Mouse (Mus musculus): ENCODE data around the gene 1700016C15Rik.

1700016C15Rik gene

DNA sequence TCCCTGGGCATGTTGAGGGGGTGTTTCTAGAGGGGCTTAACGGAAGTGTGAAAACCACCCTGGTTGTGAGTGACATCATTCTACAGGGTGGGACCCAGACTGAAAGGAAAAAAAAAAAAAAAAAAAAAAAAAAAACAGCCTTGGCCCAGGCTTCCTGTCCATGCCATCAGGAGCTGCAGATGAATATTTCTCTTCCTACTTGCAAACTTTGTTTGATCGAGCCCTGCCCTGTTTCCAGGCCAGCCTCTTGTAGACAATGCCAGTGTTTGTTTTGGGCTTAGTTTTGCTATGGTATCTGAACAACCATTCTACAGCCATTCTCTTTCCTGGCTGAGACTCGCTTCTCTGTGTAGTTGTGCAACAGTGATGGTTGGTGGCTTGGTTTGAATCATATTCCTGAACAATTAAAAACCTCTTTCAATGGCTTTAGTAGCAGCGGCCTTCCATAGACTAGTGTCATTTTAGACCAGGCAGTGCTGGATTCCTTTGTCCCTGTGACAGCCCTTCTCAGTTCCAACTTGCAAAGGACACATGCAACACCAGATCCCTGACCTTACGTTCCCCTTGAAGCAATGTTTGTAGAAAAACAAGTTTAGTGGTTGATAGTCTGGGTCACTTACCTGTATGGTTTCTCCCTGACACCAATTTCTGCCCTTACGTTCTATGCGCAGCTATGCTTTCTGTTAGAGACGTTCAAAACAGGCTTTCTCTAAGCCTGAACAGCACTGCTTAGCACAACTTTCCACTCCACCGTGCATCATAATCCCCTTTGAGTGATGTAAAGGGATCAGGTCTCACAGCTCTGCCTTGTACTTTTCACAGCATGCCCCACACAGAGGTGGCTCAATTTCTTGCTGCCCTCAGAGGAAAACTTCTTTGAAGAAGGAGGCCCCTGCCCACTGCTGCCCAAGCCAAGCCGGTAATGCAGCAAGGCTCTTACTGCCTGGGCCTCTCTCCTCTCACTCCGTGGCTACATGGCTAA, at the start of gene 1700016C15Rik:
TSS of gene 1700016C15Rik (plus strand) at position 772 of the 982 bp plus-strand sequence.
- CTCF ChIA-PET, result no interaction called here

DNA sequence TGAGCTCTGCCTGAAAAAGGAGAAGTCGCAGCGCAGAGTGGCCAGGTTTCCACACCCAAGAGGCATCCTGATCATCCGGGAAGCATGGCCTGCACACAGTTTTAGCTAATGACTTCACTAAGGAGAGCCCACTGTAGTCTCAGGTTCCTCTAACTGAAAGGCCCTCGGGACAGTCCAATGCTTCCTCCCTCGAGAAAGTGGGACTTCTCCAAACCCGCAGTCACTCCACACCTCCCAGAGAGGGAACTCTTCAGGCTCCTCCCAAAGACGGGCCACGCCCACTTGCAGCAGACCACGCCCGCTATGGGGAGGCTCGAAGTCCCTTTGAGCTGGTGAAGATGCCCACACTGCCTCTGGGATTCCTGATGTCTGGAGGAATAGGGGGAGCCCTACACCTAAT, 48.4 kb upstream of the 1700016C15Rik start:
- CTCF ChIA-PET, result interaction anchor here (0.6 kb wide), 1 partner anchor 416 kb away, joined by 6 read pairs; no protein-coding TSS in a partner anchor

GRCm38 (mm10) chr1:177683931-177684836, 45.4 kb upstream of the 1700016C15Rik start:
- CTCF ChIA-PET, result interaction anchor here (0.6 to 1.9 kb wide), 4 partner anchors 17 to 359 kb away, joined by 3 to 20 read pairs (median 4); no protein-coding TSS in a partner anchor

DNA sequence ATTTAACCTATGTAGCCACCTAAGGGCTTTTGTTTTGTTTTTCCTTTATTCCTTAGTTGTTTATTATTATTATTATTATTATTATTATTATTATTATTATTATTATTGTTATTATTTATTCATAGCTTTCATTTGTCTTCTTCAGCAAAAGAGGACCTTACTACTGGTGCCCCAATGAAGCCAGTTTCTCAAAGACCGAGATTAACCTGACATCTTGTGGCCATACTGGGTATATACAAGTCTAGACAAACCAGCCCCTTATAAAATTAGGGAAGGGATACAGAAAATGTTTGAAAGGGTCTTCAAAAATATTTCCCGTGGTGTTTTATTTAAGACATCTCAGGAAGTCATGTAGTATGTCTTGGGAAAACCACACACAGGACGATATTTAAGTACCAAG, 44.7 kb upstream of the 1700016C15Rik start:
- CTCF ChIA-PET, result interaction anchor here (0.6 to 1.9 kb wide), 5 partner anchors 18 to 360 kb away, joined by 3 to 20 read pairs (median 4); no protein-coding TSS in a partner anchor

GRCm38 (mm10) chr1:177686137-177686536, 43.5 kb upstream of the 1700016C15Rik start:
- CTCF ChIA-PET, result no interaction called here

- CTCF ChIA-PET, result interaction anchor here (0.5 kb wide), 1 partner anchor 299 kb away, joined by 11 read pairs; no protein-coding TSS in a partner anchor
Observed at GRCm38 (mm10) chr1:177686982-177687381, 42.6 kb upstream of the 1700016C15Rik start.

- CTCF ChIA-PET, result no interaction called here
Observed at GRCm38 (mm10) chr1:177692491-177692890, 37.1 kb upstream of the 1700016C15Rik start.

- CTCF ChIA-PET, result no interaction called here
Observed at GRCm38 (mm10) chr1:177693486-177694252, 35.9 kb upstream of the 1700016C15Rik start.

DNA sequence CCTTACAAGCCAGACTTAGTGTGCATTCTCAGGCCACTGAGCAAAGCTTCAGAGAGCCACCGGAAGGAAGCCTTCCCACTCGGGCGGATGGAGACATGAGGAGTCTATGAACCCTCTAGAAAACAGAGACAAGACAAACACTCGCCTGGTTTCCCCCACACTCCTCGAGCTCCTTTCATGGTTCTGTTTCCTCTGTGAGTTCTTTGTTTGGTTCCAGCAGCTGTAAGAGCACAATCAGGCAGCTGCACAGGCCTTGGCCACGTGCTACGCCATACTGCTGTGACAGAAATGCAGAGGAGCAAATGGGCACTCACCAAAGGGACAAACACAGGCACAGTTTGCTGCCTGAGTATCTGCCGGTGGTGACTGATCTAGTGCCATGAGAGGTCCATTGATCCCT, 29.1 kb upstream of the 1700016C15Rik start:
- CTCF ChIA-PET, result no interaction called here

DNA sequence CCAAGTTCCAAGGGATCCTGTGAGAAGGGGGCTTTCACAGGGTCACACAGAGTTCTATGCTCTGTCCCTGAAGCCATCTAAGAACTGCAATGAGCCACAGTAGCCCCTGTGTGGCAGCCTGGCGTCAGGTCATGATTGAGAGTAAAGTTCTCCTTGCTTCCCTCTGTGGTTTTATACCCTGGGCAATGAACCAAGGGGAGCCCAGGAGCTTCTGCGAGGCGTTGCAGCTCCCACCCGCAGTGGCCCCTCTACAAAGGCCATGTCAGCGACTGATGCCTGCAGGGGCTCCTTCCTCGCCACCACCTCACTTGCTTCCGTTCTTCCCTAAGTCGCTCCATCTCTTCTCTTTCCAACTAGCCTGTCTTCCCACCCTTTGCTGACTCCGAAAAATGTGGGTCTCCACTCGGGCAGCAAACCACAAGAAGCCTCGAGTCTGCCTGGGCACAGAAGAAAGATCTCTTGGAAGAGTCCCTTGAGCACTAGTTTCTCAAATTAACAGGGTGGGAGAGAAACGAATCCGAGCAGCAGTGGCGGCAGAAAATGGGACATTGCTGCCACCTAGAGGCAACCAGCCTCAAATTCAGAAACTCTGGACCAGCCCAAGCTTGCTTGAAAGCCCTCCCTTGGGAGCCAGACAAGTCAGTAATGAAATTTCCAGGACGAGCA, 27.0 kb upstream of the 1700016C15Rik start:
- CTCF ChIA-PET, result no interaction called here

GRCm38 (mm10) chr1:177703147-177703807, 26.3 kb upstream of the 1700016C15Rik start:
- CTCF ChIA-PET, result no interaction called here

DNA sequence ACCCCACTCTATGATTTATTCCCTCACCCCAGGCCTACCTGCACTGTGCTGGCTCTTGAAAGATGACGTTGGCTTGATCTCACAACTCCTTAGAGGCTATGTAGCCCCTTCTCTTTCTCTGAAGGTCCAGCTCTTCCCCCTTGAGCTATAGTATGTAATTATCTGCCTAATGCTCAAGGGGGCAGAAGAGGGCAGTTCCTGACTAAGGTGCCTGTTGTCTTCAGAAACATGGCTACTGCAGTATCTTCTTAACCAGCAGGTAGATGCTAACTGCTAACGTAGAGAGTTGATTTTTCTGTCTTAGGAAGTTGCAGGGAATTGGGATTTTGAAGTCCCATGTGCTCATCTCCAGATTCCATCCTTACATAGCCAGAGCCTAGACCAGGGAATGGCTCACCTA, 24.4 kb upstream of the 1700016C15Rik start:
- CTCF ChIA-PET, result no interaction called here

- CTCF ChIA-PET, result no interaction called here
Observed at GRCm38 (mm10) chr1:177707571-177707970, 22.0 kb upstream of the 1700016C15Rik start.

GRCm38 (mm10) chr1:177708583-177709055, 21.0 kb upstream of the 1700016C15Rik start:
- CTCF ChIA-PET, result no interaction called here

- CTCF ChIA-PET, result no interaction called here
Observed at GRCm38 (mm10) chr1:177711000-177711399, 18.6 kb upstream of the 1700016C15Rik start.

GRCm38 (mm10) chr1:177711418-177711817, 18.2 kb upstream of the 1700016C15Rik start:
- CTCF ChIA-PET, result no interaction called here

DNA sequence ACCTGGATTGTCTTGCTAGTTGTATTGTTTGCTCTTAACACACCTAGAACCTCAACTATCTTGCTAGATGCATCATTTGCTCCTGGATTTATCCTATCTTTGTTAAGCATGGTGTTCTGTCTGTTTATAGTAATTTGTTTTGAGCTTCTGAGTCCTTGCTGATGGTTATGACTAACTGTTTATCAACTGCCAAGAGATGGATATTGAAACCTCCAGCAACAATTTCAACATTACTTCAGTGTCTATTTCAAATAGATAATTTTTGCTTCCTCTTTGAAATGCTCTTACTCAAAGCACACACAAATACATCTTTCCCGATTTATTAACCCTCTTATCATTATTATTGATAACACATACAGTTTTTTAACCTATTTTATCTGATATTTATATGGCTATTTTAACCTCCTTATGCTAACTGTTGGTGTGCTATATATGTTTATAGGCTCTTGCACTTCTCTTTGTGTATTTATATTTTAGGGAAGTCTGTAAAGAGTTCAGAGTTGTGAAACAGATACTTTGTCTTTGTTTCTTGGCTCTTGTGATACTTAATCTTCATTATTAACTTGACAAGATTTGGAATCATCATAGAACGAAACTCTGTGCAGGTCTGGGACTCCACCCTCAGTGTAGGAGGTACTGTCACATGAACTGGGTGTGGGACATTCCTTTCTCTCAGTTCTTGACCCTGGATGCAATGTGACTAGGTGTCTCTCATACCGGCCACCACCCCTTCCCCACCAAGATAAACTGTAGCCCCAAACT, 15.8 kb upstream of the 1700016C15Rik start:
- CTCF ChIA-PET, result no interaction called here

- CTCF ChIA-PET, result no interaction called here
Observed at GRCm38 (mm10) chr1:177714397-177715012, 15.1 kb upstream of the 1700016C15Rik start.

DNA sequence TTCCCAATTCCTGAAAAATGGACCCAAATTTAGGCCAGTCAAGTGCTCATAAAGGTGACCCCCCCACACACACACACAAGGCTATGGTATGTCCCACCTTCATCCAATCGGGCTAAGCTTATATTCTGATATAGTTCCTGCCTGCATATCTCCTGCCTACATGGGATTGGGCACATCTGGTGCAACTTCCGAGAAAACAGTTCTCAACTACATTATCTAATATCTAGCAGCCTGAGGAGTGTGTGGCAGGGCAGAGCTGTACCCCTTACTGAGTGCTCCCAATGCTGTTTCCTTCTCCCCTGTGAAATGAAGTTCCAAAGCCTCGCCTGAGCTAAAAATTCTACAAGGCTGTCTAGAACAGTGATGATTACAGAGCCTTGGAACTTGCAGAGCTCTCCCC, 13.2 kb upstream of the 1700016C15Rik start:
- CTCF ChIA-PET, result interaction anchor here (1.3 kb wide), 1 partner anchor 19 kb away, joined by 3 read pairs; no protein-coding TSS in a partner anchor

Data from spleen, embryonic (tissue).